Mouse (Mus musculus): ENCODE measurements around the gene Cry1.

The Cry1 gene

GRCm38 (mm10) chr10:85159989-85160619 lies 24.8 kb downstream of the Cry1 start:
- DNase-seq = no peak

DNA sequence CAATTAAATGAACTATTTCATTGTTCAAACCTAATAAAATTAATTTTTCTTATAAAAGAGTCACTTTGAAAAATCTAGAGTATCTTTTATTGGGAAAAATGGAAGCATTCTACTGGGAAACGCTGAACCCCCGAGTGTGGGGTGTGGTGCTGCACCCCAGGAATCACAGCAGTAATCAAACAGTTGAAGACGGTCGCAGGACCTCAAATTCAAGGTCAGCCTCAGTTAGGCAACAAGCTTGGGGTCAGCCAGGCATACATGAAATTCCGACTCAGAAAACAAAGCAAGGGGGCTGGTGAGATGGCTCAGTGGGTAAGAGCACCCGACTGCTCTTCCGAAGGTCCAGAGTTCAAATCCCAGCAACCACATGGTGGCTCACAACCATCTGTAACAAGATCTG lies 27.4 kb downstream of the Cry1 start:
- no peak for DNase-seq

DNA sequence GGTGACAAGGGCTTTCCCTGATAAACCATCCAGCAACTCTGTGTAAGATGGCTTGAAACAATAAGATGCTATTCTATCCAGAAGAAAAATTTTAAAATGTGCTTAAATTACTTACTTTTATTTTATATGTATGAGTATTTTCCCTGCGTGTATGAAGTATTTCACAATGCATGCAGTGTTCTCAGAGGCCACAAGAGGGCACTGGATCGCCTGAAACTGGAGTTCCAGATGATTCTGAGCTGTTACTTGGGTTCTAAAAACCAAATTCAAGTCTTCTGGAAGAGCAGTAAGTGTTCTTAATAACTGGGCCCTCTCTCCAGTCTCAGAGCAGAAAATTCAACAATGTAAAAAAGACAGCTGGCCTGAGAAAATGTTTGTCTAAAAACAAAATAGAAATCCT lies 30.7 kb downstream of the Cry1 start:
- DNase-seq = peak; percentile 72 to 83

GRCm38 (mm10) chr10:85149226-85149625 lies 35.6 kb downstream of the Cry1 start:
- DNase-seq = no peak

DNA sequence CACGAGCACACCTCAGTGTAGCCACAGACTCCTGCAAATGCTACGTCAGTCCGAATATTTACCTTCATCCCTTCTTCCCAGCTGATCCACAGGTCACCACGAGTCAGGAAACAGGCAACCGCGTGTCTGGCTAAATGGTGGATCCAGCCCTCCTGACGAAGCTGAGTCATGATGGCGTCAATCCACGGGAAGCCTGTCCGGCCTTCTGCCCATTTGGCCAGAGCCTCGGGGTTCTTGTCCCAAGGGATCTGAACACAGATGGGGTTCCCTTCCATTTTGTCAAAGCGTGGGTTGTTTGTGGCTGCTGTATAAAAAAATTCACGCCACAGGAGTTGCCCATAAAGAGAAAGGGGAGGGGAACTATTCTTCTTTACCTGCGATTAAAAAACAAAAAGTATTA lies 38.6 kb downstream of the Cry1 start:
- DNase-seq = peak; percentile 38 to 42

DNA sequence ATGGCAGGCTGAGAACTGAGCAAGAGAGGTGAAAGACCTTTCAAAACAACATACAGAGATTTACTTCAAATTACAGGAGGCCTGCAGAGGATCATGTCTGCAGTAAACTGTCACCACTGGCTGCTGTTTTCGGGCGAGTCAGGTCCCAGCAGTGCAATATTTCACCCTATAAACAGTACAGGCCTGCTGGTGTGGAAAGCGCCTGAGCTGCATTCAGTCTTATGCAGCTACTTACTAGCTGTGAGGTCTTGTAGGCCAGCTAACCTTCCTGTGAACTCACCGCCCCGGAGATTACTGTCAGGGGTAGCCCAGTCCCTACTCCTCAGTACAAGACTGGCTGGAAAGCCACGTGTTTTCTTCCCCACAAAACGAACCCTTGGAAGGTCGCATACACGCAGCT lies 43.4 kb downstream of the Cry1 start:
- no peak for DNase-seq

DNA sequence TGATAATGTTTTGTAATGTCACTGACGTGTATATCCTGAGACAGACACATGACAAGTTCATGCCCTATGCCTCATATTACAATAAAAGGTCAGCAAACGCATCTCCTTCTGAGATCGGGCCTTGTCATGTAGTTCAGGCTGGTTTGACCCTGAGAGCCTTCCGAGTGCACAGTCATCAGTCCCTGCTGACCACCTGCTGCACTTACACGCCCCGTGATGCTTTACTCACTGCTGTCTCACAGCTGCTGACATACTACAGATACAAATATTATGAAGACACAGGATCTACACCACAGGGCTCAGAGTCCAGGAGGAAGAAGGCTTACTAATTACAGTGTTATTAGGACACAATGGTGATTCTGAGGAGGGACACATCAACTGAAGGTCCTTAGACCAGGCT lies 48.3 kb downstream of the Cry1 start:
- no peak for DNase-seq

GRCm38 (mm10) chr10:85128453-85128852 lies 56.4 kb downstream of the Cry1 start:
- DNase-seq = peak in 1 of 2 experiments; percentile 13

DNA sequence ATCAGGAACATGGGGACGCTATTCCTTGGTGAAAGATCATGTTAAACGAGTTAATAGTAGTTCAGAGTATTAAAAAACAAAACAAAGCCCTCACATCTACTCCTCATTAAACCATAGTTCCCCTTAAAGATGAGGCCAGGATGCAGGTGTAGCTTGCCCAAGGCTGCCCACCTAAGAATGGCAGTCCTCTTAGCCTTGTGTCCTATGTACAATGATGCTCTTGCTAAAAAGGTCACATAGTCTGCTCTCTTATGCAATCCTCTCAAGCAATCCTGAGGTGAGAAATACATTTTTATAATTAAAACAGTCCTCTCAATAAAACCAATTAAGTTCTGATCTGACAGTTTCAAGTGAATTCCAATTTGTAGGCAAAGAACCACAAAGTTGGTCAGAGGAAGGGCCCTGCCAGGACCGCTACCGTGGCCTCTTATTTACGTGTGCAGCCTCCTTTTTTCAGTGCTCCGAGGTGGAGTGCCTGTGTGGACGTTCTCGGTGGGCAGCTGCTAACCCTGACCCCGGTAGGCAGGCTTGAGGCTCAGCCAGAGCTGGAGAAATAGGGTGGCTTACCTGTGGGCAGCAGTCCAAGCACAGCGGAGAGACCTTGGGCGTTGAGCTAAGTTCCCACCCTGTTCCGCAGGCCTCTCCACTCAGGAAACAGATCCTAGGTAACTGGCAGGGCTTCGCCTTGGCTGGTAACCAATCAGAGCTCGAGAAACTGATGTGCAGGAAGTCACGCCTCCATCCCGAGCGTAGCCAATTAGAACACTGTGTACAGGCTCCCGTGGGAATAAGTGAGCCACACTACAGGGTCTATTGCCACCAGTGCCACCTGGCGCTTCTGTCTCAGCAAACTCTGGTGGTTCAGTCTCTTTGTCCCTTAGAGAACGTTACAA lies 57.2 kb downstream of the Cry1 start, which contains the start of gene Mterf2:
Gene Mterf2 (minus strand): TSS at position 633 of the 893 bp plus-strand sequence.
- DNase-seq = peak; percentile 95 to 97

- DNase-seq = no peak
Observed at GRCm38 (mm10) chr10:85125184-85125583, 59.7 kb downstream of the Cry1 start.

GRCm38 (mm10) chr10:85114409-85114808 lies 70.5 kb downstream of the Cry1 start:
- DNase-seq = no peak

GRCm38 (mm10) chr10:85103085-85103885 lies 81.6 kb downstream of the Cry1 start:
- DNase-seq = peak; percentile 11 to 30

DNA sequence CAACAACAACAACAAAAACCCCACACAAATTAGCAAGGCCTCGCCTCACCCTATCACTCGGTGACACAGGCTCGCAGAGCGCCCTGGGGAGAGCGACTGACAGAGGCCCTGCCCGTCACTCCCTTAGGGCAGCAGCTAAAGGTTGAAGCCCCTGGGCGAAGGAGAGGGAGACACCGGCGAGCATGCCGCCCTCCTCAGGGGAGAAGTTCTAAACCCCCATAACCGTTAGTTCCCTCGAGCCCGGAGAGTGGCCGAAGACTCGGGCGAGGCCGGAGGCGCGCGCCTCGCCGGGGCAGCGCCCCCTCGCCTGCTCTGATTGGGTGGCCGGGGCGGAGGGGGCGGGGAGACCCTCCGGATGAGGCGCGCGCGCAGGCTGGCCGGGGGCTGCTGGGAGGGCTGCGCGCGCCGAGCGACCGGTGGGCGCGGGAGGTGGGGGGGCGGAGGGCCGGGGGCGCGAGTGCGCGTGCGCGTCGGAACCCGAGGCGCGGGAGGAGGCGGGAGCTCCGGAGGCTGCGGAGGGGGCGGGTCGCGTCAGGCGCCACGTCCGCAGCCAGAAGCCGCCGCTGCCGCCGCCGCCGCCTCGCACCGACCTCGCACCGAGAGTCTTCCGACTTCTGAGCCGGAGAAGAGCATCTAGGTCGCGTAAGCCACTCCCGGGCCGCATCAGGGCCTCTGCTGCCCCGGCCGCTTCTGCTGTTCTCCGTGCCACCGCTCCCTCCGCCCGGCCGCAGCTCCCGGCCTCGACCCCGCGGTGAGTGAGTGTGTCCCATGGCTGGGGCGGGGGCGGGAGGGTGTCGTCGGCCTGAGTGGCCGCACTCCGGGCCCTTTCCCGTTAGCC lies 82.4 kb downstream of the Cry1 start, which contains the start of the genes Fhl4 and Tmem263:
Gene Fhl4 (minus strand): TSS at position 249 of the 838 bp plus-strand sequence.
Gene Tmem263 (plus strand): TSS at position 381 of the 838 bp plus-strand sequence.
- peak; percentile 69 to 80 for DNase-seq

DNA sequence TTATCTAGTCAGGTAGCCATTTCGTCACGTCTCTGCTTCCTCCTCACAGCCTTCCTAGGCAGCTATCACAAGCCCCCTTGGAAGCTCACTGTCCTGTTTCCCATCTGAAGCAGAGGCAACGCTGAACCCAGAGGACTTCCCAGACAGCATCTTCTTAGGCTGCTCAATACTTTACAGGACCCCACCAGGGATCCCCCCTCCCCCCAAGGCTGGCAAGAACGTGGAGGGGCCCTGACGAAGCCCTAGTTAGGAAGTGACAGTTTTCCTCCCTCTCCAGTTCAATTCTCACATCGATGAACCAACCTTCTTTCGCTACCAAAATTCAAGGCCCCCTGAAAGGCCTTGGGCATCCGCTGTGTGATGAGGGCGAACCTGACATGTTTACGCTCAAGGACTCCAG lies 83.0 kb downstream of the Cry1 start:
- no peak for DNase-seq
